Mouse (Mus musculus): ENCODE measurements around the gene Msantd2. TPM values are rescaled to one million over a fixed set of nuclear protein-coding genes. Genes with fewer than 3 reads are reported as not detected.

Gene Msantd2
- total RNA-seq, 2 experiments from 2014 or later = 21.6 to 36.3 TPM

DNA sequence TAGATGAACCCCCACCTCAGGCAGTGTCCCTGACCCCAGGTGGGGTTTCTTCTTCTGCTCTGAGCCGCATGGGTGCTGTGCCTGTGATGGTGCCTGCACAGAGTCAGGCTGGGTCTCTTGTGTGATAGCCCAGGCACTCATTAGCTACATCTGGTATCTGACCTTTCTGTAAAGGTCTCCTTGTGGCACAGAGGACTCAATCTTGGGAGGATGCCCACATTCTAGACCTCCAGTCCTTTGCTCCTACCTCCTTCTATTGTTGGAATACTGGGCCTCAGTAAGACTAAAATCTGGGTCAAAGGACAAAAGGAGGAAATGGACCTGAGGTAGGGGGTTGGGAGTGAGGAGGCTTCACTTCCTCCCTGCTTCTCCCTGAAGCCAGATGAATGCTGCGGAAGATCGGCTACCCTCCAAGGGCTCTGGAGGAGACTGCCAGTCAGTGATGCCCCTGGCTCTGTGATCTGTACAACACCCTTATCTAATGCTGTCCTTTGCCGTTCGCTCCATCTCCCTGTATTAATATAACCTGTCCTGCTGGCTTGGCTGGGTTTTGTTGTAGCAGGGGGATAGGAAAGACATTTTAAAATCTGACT lies 48.6 kb downstream of the Msantd2 start:
- ATAC-seq (replicated peaks; ENCODE audit: low FRiP score, low TSS enrichment, poor library complexity, severe bottlenecking) = no peak

DNA sequence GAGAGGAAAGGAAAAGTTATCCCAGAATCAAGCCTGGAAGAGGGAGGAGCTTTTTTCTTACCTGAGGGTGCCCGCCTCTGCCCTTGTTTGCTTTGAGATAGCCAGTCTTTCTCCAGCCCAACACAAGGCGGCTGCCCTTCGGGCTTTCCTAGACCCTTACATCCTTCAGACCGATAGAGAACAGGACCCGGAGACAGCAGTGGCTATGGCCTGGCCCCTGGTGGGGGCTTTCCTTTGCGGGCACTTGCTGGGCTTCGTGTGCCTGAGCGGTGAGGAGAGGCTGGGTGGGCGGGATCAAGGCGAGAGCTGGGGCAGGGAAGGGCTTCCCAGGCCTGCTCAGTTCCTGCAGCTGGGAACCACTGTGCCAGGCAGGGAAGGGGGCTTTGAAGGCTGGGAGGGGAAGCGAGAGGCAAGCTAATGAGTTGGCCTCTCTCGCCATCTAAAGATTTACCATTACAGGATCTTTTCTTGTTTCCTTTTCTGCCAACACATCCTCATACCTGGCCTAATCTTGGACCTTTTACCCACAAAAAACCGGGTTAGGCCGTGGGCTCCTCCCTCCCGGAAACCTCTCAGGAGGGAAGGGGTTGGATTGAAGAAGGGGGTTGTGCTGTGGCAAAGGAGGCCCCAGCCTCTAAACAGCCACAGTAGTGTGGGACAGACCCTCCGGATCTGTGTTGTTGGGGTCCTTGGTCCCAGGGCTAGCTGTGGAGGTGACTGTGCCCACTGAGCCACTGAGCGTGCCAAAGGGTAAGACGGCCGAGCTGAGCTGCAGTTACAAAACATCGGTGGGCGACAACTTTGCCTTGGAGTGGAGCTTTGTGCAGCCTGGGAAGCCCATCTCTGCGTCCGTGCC lies 50.3 kb downstream of the Msantd2 start, which contains the start of gene Vsig2:
TSS of gene Vsig2 (plus strand) at position 86 of the 856 bp plus-strand sequence.
- ATAC-seq (replicated peaks; ENCODE audit: low FRiP score, low TSS enrichment, poor library complexity, severe bottlenecking) = no peak

DNA sequence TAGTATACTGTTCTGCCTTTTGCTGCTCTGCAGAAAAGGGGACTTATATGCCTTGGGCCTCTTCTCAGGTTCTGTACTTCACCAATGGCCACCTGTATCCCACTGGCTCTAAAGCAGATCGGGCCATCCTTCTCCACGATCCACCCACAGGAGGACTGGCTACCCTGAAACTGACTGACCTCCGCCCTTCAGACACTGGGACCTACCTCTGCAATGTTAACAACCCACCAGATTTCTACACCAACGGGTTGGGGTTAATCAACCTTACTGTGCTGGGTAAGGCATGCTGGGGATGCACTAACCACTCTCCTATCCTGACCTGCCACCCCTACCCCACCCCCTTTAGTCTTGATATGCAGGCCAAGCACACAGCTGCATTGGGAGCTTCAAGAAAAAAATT lies 51.1 kb downstream of the Msantd2 start:
- ATAC-seq (replicated peaks; ENCODE audit: low FRiP score, low TSS enrichment, poor library complexity, severe bottlenecking) = no peak

DNA sequence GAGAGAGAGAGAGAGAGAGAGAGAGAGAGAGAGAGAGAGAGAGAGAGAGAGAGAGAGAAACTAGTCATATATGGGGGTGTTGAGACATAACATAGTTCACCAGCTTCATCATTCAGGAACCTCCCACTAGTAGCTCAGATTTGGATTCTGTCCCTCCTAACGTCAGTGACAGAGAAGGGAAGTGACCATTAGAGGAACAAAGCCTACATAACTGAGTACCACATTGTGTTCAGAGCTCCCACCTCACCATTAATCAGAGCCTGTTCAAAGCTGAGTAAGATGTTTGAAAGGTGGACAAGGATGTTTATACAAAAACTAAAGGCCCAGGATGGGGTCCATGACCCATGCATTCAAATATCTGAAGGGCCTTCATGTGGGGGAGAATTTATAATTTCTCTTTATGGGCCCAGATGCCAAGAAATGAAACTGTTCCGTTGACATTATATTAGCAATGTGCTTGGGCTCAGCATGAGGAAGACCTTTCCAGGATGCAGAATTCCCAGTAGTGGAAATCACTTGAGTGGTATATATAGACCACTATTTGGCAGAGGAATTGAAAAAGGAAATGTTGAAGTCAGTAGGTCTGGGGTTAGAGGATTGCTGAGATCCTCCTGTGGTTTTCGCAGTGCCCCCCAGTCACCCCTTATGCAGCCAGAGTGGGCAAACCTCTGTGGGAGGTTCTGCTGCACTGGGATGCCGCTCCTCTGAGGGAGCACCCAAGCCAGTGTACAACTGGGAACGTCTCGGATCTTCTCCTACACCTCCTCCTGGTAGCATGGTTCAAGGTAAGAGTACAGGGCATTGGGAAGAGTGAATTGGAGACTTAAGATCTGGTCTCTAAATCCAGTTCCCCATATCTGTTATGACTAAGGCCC lies 51.8 kb downstream of the Msantd2 start:
- ATAC-seq (replicated peaks; ENCODE audit: low FRiP score, low TSS enrichment, poor library complexity, severe bottlenecking) = no peak

DNA sequence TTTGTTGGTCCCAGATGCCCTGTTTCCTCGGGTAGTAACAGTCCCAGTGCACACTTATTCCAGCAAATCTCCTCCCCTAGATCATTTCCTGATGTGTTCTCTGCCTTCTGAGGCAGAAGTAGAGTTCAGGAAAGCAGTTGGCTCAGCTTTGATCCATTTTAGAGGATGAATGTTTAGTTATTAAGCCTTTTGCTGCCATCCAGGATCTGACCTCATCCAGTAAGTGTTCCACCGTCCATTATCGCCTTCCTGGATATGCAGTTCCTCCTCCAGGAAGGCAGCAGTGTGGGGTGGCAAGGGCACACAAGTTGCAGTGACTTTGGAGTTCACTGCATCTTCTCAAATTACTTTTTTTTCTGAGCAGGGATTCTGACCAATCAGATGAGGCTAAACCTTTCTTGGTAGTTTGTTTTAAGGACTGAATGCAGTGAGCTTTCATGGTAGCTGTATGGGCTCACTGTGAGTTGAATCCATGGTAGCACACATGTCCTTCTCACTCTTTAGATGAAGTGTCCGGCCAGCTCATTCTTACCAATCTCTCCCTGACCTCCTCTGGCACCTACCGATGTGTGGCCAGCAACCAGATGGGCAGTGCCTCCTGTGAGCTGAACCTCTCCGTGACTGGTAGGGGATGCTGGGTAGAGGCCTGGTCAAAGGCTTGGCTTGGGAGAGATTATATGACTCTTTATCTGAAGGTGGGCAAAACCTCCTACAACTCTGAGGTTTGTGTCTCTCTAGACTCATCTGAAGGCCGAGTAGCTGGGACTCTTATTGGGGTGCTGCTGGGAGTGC lies 52.9 kb downstream of the Msantd2 start:
- no peak for ATAC-seq (replicated peaks; ENCODE audit: low FRiP score, low TSS enrichment, poor library complexity, severe bottlenecking)

- ATAC-seq (replicated peaks; ENCODE audit: low FRiP score, low TSS enrichment, poor library complexity, severe bottlenecking) = no peak
Observed at GRCm38 (mm10) chr9:37543869-37544440, 54.8 kb downstream of the Msantd2 start.

GRCm38 (mm10) chr9:37544447-37545165 lies 55.5 kb downstream of the Msantd2 start:
- ATAC-seq (replicated peaks; ENCODE audit: low FRiP score, low TSS enrichment, poor library complexity, severe bottlenecking) = peak; percentile 87

DNA sequence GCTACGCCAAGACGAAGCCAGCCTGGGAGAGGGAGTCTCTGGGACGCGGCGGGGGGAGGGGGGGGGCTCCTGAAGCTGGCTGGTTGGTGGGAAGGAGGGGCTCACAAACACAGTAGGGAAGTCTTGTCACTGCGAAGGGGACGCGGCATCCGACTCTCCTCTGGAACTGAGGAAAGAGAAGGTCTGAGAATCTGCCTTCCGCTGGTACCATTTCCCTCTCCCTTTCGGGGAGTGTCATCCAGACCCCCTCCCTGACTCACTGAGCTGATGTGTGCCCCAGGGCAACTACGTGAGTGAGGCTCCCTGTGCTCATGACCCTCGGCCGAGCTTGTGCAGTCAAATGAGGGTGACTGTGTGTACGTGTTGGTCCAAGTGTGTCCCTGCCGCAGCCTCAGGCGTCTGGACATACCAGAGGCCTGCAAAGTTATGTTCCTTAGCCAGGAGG lies 56.1 kb downstream of the Msantd2 start:
- no peak for ATAC-seq (replicated peaks; ENCODE audit: low FRiP score, low TSS enrichment, poor library complexity, severe bottlenecking)

DNA sequence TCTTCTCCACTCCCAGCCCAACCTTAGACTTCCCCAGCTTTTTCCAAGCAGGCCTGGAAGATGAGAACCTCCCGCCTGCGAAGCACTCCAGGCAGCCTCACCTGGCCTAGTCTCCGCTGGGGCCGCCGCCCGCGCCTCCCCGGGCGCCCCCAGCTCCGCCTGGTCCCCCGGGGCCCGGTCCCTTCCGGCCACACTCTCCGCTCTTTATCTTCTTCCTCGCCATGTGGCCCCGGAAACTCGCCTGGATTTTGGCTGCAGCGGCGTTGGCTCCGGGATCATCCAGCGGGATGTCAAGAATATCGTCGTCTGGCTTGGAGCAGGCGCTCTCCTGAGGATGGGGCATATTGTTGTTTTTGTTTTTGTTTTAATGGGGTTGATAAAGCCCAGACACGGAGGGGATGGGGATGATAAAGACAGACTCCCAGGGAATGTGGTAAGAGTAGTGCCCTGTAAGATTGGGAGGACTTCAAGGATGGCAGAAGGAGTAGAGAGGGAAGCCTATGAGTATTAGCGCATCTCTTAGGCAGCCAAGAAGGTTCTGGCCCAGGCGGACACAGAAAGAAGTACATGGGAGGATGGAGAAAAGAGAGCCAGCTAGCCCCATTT lies 56.8 kb downstream of the Msantd2 start:
- ATAC-seq (replicated peaks; ENCODE audit: low FRiP score, low TSS enrichment, poor library complexity, severe bottlenecking) = no peak

GRCm38 (mm10) chr9:37546889-37547288 lies 57.8 kb downstream of the Msantd2 start:
- ATAC-seq (replicated peaks; ENCODE audit: low FRiP score, low TSS enrichment, poor library complexity, severe bottlenecking) = no peak

- no peak for ATAC-seq (replicated peaks; ENCODE audit: low FRiP score, low TSS enrichment, poor library complexity, severe bottlenecking)
Observed at GRCm38 (mm10) chr9:37550435-37550834, 61.3 kb downstream of the Msantd2 start.

DNA sequence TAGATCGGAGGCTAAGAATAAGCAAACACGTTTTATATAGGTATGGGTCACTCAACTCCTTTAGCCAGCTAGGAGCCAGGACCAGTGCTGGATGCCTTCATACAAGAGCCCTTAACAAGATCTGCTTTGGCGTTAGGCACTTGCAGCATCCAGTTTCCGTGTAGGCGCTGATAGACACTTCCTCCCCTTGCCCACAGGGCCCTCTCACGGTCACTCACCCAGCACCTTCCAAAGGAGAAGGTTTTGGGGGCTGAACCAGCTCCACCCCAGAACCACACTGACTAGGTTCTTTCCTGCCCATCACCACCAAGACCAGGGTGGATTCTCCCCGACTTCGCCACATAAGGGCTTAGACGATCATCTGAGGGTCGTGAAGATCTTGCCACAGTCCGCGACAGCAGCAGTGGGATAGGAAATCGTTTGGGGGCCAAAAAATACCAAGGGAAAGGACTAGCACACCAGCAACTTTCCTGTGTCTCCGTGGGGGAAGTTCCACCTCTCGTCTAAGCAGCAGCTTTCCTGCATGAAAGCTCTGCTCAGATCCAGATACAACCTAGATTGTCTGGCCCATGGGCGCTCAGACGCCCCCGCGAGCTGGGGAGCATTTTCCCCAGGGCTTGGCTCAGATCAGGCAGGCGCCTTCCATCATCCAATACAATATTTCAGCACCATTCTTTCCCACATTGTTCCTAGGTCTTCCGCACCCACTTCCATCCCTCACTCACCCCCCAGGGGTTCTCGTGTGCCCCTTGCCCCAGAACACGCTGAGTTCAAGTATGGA lies 62.8 kb downstream of the Msantd2 start:
- 0 out of 2 replicates have a peak, but pooled peaks have one; percentile 2 for ATAC-seq (replicated peaks; ENCODE audit: low FRiP score, low TSS enrichment, poor library complexity, severe bottlenecking)

DNA sequence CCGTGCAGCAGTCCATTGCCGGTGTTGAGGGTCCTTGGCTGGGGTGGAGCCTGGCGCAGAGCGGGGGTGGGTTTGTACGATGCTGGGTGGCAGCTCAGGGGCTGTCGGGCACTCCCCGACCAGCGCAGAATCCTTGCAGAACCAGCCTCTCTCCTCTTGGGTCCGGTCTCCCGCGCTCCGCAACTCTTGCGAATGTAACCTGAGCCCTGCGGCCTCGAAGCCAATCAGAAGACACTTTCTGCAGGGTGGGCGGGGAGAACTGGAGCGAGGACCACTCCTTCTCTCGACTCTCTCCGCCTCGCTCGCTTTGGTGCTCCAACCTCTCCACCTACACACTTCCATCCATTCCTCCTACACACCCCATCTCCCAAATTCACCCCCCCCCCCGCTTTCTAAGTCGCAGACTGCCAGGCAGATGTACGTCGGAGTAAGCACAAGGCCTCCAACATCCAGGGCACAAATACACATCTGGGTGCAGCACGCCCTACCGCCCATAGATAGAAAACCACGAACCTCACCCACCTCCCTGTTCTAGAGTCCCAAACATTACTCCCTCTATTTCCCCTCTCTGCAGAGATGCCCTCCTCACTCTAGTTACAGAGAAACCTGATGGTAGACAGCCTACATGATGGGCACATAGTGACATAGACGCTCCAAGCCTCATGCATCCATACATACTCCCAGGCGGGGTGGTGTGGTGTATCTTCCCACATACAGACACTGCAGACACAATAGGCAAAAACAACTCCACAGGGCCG lies 63.6 kb downstream of the Msantd2 start, which contains the start of gene Nrgn:
TSS of gene Nrgn (minus strand) at position 369 of the 758 bp plus-strand sequence.
- ATAC-seq (replicated peaks; ENCODE audit: low FRiP score, low TSS enrichment, poor library complexity, severe bottlenecking) = peak; percentile 94

DNA sequence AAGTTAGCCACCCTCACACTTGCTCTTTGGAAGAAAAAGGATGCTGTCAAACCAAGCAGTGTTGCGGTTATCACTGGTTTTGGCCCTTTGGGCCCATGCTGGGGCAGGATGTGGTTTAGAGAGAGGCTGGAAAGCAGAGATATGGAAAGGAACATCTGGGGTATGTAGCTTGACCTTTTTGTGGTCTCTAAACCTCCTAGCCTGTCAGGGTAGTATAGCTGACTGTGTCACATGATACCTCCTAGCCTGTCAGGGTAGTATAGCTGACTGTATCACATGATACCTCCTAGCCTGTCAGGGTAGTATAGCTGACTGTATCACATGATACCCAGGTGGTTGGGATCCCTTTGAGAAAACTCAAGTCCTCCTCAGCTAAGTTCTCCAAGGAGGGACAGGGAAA lies 65.2 kb downstream of the Msantd2 start:
- ATAC-seq (replicated peaks; ENCODE audit: low FRiP score, low TSS enrichment, poor library complexity, severe bottlenecking) = peak; percentile 70

GRCm38 (mm10) chr9:37554838-37555748 lies 66.0 kb downstream of the Msantd2 start, which contains the start of gene Siae:
Gene Siae, plus strand, starts transcription at chr9:37555698.
- ATAC-seq (replicated peaks; ENCODE audit: low FRiP score, low TSS enrichment, poor library complexity, severe bottlenecking) = no peak
